ENCODE assay signal across 7 mouse cellular contexts in genomic region chr10:126956692-126957358, GRCm38 (mm10). TPM values are rescaled to one million over a fixed set of nuclear protein-coding genes. Genes with fewer than 3 reads are reported as not detected.
DNase-seq lines count a peak whose midpoint lies in the region; ATAC-seq lines count a peak whose summit lies in the region.

No protein-coding gene starts in this region.

- no peak for ATAC-seq in liver, embryonic 11.5 days (replicated peaks; ENCODE audit: low FRiP score)
- ATAC-seq in embryonic facial prominence, embryonic 14.5 days (ENCODE audit: low read depth): no peak
- ATAC-seq in hindbrain, embryonic 16.5 days: peak; percentile 3

- H3K4me3 ChIP-seq in liver, embryonic 11.5 days (ENCODE audit: low read depth, low read length): no peak overlapping the region
- H3K4me3 ChIP-seq in embryonic facial prominence, embryonic 14.5 days (ENCODE audit: low read depth, low read length): no peak overlapping the region
- no peak overlapping the region for H3K4me3 ChIP-seq in hindbrain, embryonic 16.5 days (ENCODE audit: low read length)

- DNase-seq in liver, embryonic 11.5 days (ENCODE audit: low spot score): no peak
- no peak for DNase-seq in liver
- no peak for DNase-seq in embryonic facial prominence, embryonic 14.5 days (ENCODE audit: low spot score)
- DNase-seq in retina, embryonic 14.5 days (ENCODE audit: low spot score): peak; percentile 59
- no peak for DNase-seq in adrenal gland, postnatal 36 days
- no peak for DNase-seq in ovary, postnatal 14 days (ENCODE audit: low spot score)

- H3K9me3 ChIP-seq in liver, embryonic 11.5 days (ENCODE audit: control insufficient read depth, low read length): no peaks in the 10 kb centered on the region
- no peaks in the 10 kb centered on the region for H3K9me3 ChIP-seq in embryonic facial prominence, embryonic 14.5 days (ENCODE audit: control insufficient read depth, low read length)
- no peaks in the 10 kb centered on the region for H3K9me3 ChIP-seq in hindbrain, embryonic 16.5 days (ENCODE audit: control insufficient read depth, low read length)

- peak overlapping the region; percentile 51 for H3K4me2 ChIP-seq in liver, embryonic 11.5 days
- peak overlapping the region; percentile 46 for H3K4me2 ChIP-seq in embryonic facial prominence, embryonic 14.5 days (ENCODE audit: low read depth, low read length)
- peak overlapping the region; percentile 52 for H3K4me2 ChIP-seq in hindbrain, embryonic 16.5 days (ENCODE audit: low read length)

- 32% methylated on average over 15 of the region's 15 CpGs for WGBS in liver, embryonic 11.5 days
- WGBS in embryonic facial prominence, embryonic 14.5 days: 8% methylated on average over 15 of the region's 15 CpGs
- WGBS in hindbrain, embryonic 16.5 days: 3% methylated on average over 15 of the region's 15 CpGs

- peaks cover 3% of the 10 kb centered on the region for H3K27me3 ChIP-seq in liver, embryonic 11.5 days (replicated peaks; ENCODE audit: control insufficient read depth, insufficient read depth, low read length)
- H3K27me3 ChIP-seq in embryonic facial prominence, embryonic 14.5 days (replicated peaks; ENCODE audit: control insufficient read depth, insufficient read depth, low read length): no peaks in the 10 kb centered on the region
- peaks cover 8% of the 10 kb centered on the region for H3K27me3 ChIP-seq in hindbrain, embryonic 16.5 days (replicated peaks; ENCODE audit: control insufficient read depth, insufficient read depth, low read length)

- no peaks in the 10 kb centered on the region for H3K36me3 ChIP-seq in liver, embryonic 11.5 days (ENCODE audit: control insufficient read depth, insufficient read depth, low read length)
- H3K36me3 ChIP-seq in embryonic facial prominence, embryonic 14.5 days (ENCODE audit: control insufficient read depth, insufficient read depth, low read length): no peaks in the 10 kb centered on the region
- H3K36me3 ChIP-seq in hindbrain, embryonic 16.5 days (ENCODE audit: control insufficient read depth, insufficient read depth, low read length): no peaks in the 10 kb centered on the region

- H3K4me1 ChIP-seq in liver, embryonic 11.5 days (replicated peaks; ENCODE audit: control insufficient read depth, insufficient read depth, low read length): peaks cover 4% of the 10 kb centered on the region
- H3K4me1 ChIP-seq in embryonic facial prominence, embryonic 14.5 days (ENCODE audit: control insufficient read depth, insufficient read depth, low read length): peaks cover 23% of the 10 kb centered on the region
- peaks cover 15% of the 10 kb centered on the region for H3K4me1 ChIP-seq in hindbrain, embryonic 16.5 days (ENCODE audit: control insufficient read depth, insufficient read depth, low read depth, low read length)

- H3K9ac ChIP-seq in liver, embryonic 11.5 days (ENCODE audit: low read depth, low read length): peak overlapping the region; percentile 38; the same call in 1 of the 2 replicates
- peak overlapping the region; percentile 35 for H3K9ac ChIP-seq in embryonic facial prominence, embryonic 14.5 days (ENCODE audit: low read depth, low read length)
- peak overlapping the region; percentile 54 for H3K9ac ChIP-seq in hindbrain, embryonic 16.5 days (ENCODE audit: low read depth, low read length)

- no peak overlapping the region for H3K27ac ChIP-seq in liver, embryonic 11.5 days (ENCODE audit: low read depth, low read length)
- peak overlapping the region; percentile 84 for H3K27ac ChIP-seq in embryonic facial prominence, embryonic 14.5 days (replicated peaks; ENCODE audit: low read depth, low read length)
- H3K27ac ChIP-seq in hindbrain, embryonic 16.5 days (ENCODE audit: low read depth, low read length): peak overlapping the region; percentile 79

RNA-seq across cellular contexts. Expression of gene Ctdsp2, which starts 21.7 kb away (rescaled TPM):
- polyA plus RNA-seq in liver, embryonic 11.5 days (2014; fragmentation: Nextera tagmentation; extraction: Ambion mirVana): 37.4 and 42.2 TPM in 2 replicates
- 109 and 116 TPM in 2 replicates for polyA plus RNA-seq in embryonic facial prominence, embryonic 14.5 days (2014; fragmentation: Nextera tagmentation; extraction: Ambion mirVana)
- 13.7 and 18.1 TPM in 2 replicates for polyA plus RNA-seq in hindbrain, embryonic 16.5 days (2015; fragmentation: Nextera tagmentation; extraction: Ambion mirVana)
- total RNA-seq in adrenal gland, postnatal 36 days (2021): 100 to 1,000 TPM; 102 to 158 TPM

RNA-seq across cellular contexts. Expression of gene Avil, which starts 43.7 kb away (rescaled TPM):
- polyA plus RNA-seq in liver, embryonic 11.5 days (2014; fragmentation: Nextera tagmentation; extraction: Ambion mirVana): 0.10 and 0.13 TPM in 2 replicates
- 7.8 and 9.0 TPM in 2 replicates for polyA plus RNA-seq in embryonic facial prominence, embryonic 14.5 days (2014; fragmentation: Nextera tagmentation; extraction: Ambion mirVana)
- 3.7 and 7.0 TPM in 2 replicates for polyA plus RNA-seq in hindbrain, embryonic 16.5 days (2015; fragmentation: Nextera tagmentation; extraction: Ambion mirVana)
- 1 to 10 TPM; 2.7 to 4.5 TPM for total RNA-seq in adrenal gland, postnatal 36 days (2021)

RNA-seq across cellular contexts. Expression of gene Atp23, which starts 55.7 kb away (rescaled TPM):
- 21.4 and 21.8 TPM in 2 replicates for polyA plus RNA-seq in liver, embryonic 11.5 days (2014; fragmentation: Nextera tagmentation; extraction: Ambion mirVana)
- polyA plus RNA-seq in embryonic facial prominence, embryonic 14.5 days (2014; fragmentation: Nextera tagmentation; extraction: Ambion mirVana): 16.7 and 20.6 TPM in 2 replicates
- polyA plus RNA-seq in hindbrain, embryonic 16.5 days (2015; fragmentation: Nextera tagmentation; extraction: Ambion mirVana): 14.5 and 17.2 TPM in 2 replicates
- total RNA-seq in adrenal gland, postnatal 36 days (2021): 1 to 10 TPM; 5.1 to 9.3 TPM
